Mouse (Mus musculus) thymus, postnatal 36 days (tissue): ENCODE measurements at regions not wholly inside any gene's neighbourhood (a gene's known extent, or its start where the extent isn't known, plus 50 kb on each side); places are given as distances from the start of the nearest gene placed in this dataset.

Source experiments
- DNase-seq, 2 experiments: peaks; one replicate each; pipeline ENCODE4 v3.0.0; 2022; ENCODE audit warnings: mixed read lengths in 2 of 2

DNA sequence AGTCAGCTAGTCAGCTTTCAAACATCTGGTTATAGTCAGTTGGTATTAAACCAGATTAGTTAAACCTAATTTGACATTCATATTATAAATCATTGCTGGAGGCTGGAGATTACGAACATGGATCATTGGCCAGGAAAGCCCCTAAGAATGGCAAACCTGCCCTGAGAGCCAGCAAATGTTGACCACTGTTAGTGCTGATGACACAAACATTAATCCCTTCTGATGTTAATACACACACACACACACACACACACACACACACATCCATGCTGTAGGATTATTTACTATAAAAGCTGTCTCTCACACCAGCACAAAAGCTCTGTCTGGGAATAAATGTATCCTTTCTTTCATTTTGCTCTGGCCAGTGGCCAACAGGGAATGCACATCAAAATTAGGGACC is 329.4 kb upstream of the Atp2b1 start:
- no peak for DNase-seq

DNA sequence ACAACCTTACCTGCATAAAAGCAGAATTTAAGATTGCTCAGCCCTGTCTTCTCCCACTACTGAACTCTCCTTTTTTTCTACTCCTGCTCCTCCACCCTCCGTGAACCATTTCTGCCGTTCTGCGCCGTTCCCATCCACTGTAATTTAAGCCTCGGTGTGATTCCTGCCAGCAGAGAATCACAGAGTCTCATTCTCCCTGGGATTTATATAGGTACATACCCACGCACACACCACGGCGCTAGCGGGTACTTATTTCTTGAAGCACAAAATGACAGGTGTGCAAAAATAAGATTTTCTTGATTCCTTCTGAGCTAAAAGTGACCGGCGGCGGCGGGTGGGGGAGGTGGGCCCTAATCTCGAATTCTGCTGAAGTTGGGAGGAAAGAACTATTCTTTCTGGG is 324.5 kb upstream of the Atp2b1 start:
- no peak for DNase-seq

DNA sequence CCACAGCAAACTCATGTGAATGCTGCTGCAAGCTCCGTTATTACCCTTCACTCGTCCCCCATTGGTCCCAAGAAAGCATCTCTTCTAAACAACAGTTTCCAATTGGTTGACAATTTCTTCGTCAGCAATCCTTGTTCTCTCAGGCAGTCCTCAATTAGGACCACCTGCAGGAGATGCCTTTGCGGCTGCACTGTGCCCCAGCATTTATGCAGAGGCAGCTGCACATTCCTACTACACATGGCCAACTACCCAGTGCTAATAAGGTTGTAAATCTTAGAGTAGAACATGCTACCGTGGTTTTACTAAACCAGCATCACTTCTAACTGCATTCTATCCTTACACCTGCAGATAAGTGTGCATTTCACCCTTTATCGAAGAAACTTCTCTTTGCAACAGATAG is 322.1 kb upstream of the Atp2b1 start:
- no peak for DNase-seq

- DNase-seq = no peak
Measured at GRCm38 (mm10) chr10:98593910-98594309, 320.3 kb upstream of the Atp2b1 start.

- no peak for DNase-seq
Measured at GRCm38 (mm10) chr10:98608221-98608941, 305.8 kb upstream of the Atp2b1 start.

- DNase-seq = no peak
Measured at GRCm38 (mm10) chr10:98610708-98611107, 303.5 kb upstream of the Atp2b1 start.

GRCm38 (mm10) chr10:98611707-98612360 is 302.4 kb upstream of the Atp2b1 start:
- DNase-seq = no peak

- DNase-seq = no peak
Measured at GRCm38 (mm10) chr10:98618736-98619525, 295.3 kb upstream of the Atp2b1 start.

DNA sequence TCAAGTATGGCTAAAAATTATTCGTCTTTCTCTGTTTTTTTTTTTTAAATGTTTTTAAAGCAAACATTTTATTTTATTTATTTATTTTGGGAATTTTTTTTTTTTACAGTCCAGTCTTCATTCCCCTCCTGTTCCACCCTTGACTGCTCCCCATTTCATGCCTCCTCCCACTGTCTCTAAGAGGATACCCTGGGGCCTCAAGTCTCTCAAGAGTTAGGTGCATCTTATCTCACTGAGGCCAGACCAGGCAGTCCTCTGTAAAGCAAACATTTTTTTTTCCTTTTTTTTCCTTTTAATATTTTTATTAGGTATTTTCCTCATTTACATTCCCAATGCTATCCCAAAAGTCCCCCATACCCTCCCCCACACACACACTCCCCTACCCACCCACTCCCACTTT is 290.1 kb upstream of the Atp2b1 start:
- DNase-seq = no peak

GRCm38 (mm10) chr10:98624681-98625321 is 289.4 kb upstream of the Atp2b1 start:
- no peak for DNase-seq

DNA sequence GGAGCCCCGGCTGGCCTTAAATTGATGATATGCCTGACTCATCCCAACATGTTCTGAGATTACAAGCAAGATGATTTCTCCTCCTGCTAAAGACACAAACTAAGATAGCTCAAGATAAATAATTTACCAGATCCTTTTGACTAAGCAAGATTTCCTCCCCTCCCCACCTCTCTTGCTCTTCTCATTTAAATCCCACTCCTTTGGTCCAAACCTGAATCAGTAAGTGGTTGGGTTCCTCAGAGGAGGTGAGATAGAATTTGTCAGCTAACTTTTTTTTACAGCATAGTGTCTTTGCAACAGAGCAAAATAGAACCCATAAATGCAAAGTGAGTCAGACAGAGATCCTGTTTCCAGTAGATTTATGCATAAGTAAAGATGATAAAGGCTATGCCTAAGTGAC is 286.0 kb upstream of the Atp2b1 start:
- DNase-seq = no peak

DNA sequence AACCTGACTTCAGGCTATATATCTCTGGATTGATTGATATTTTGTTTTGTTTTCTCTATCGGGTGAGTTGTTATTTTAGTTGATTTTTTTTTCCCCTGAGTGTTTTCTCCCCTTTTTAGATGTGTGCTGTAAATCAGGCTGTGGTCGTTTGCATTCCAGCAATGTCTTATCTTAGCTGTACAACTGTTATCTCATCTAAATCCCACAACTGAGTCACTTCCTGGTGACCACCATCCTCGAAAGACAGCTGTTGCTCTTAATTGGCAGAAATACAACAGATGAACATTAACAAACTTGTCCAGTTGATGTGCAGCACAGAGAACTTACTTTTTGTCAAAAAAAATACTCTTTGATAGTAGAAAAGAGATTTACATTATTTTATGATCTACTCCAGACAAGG is 285.0 kb upstream of the Atp2b1 start:
- DNase-seq = no peak

DNA sequence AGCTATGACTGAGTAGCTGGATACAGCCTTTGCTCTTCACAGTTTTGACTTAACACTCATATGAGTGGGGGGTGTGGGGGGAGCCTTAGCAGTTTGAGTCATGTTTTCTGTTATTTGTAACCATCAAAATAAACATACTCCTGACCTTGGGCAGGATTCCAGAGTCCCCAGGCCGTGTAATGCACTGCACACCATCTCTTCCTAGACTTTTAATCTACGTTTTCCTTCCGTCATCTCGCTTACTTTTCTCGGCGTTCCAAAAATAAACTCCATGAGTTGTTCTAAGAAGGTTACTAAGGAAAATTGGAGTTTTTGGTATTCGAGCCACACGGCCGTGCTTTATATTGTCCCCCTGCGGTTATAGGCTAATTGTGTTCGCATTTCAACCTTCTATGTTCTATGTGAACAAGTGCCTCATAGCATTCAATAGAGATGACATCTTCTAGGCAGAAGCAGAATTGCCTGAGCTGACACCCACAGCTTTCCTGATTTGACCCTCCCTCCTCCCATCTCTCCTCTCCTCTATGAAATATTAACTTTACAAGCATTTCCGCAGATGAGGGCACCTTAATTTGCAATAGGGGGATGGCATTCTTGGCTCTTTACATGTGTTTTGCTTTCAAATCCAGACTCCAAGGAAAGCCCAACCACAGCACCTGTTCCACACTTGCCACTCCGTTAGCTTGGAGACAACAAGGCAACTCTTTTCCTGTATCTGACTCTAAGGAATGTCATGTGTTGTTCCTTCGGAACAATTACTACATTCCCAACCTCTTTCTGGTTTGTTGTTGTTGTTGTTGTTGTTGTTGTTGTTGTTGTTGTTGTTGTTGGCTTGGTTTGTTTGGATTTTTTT is 276.2 kb upstream of the Atp2b1 start:
- DNase-seq = no peak

DNA sequence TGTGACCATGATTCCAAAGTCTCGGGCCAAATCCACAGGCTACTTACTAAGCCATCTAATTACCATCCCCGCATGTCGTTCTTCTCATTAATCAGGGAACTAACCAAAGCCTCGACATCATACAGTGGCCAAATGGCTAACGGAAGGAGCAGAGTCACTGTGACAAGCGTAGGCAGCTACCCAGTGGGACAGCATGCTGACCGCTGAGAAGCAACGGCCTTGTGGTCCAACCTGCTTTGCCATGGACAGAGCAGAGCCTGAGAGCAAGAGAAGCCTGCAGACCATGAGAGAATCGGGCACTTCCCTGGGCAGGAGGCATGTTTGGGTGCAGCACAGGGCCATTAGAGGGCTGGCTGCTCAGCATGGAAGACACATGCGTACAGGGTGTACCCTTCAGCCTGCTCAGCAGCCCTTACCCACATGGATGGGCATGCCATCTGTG is 268.5 kb upstream of the Atp2b1 start:
- DNase-seq = no peak

GRCm38 (mm10) chr10:98646311-98646999 is 267.8 kb upstream of the Atp2b1 start:
- DNase-seq = no peak

GRCm38 (mm10) chr10:98648710-98649245 is 265.4 kb upstream of the Atp2b1 start:
- DNase-seq = no peak

DNA sequence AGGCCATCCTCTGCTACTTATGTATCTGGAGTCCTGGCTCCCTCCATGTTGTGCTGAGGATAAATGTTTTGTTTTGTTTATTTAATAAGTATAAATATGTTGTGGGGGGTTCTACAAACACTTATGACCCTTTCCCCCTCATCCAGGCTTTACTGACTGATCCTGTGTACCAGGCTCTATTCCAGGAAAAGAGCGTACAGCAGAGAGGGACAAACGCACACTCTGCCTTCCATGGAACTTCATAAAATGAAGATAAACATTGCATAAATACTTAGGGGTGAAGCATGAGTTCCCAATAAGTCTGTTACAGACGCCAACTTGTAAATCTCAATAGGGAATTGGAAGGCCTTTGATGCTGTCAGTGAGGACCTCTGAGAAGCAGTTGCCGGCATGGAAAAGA is 263.7 kb upstream of the Atp2b1 start:
- DNase-seq = no peak

DNA sequence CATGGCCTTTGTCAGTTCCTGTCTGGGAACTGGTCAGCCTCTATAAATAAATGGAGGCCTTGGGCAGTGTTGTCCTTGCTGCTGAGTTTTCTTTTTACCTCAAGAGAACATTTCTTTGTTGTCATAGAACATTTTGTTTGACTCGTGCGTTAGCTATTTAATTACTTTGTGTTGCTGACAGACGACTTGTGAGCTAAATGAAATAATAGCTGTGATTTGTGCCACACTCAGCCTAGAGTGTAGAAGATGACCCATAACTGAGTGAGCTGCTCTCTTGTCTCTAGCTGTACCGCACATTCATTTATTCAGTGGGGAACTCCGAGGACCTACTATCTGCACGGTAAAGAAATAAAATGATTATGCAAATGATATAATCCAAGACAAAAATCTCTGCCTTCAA is 263.1 kb upstream of the Atp2b1 start:
- no peak for DNase-seq

DNA sequence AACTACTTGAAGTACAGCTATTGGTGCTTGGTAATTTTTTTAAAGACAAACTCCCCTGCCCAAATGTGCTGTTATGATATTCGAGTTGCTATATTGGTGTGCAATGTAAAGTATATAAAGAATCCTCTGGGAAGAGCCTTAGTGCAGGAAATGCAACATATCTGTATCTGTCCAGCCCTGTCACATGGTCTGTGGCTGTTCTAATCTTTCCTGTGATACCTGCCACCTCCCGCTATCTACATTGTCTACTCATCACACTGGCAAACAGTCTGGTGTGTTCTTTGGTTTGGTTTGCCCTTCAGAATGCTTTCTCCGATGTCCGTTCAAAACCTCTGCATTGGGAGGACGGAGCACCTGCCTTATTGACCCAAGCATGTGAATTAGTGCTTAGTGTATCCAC is 262.6 kb upstream of the Atp2b1 start:
- DNase-seq = no peak

GRCm38 (mm10) chr10:98652084-98652483 is 262.1 kb upstream of the Atp2b1 start:
- DNase-seq = no peak

DNA sequence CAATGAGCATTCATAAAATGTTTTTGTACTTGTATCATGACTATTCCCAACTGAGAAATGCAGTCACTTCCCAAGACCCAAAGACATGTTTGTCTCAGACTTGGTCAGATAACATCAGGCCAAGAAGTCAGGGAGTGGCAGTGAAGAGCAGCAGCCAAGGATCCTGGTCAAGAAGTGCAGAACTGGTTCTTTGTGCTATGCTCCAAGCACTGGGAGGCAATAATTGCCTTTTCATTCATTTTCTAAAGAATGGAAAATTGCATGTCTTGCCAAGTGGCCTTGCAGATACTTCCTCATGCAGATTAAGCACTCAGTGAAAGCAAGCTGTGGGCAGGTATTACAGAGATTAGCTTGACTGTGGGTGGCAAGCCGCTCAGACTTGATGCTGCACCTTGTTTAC is 253.5 kb upstream of the Atp2b1 start:
- DNase-seq = no peak
